Mouse (Mus musculus): ENCODE results near the gene Ppfia2.

Gene Ppfia2

GRCm38 (mm10) chr10:106914822-106915221 lies 444.7 kb downstream of the Ppfia2 start:
- DNase-seq (ENCODE audit: low spot score), result no peak

GRCm38 (mm10) chr10:106924334-106924733 lies 454.2 kb downstream of the Ppfia2 start:
- no peak for DNase-seq (ENCODE audit: low spot score)

GRCm38 (mm10) chr10:106924798-106925197 lies 454.7 kb downstream of the Ppfia2 start:
- no peak for DNase-seq (ENCODE audit: low spot score)

GRCm38 (mm10) chr10:106928576-106929332 lies 458.6 kb downstream of the Ppfia2 start:
- DNase-seq (ENCODE audit: low spot score), result no peak

GRCm38 (mm10) chr10:106932571-106933073 lies 462.5 kb downstream of the Ppfia2 start:
- DNase-seq (ENCODE audit: low spot score), result peak; percentile 28

- no peak for DNase-seq (ENCODE audit: low spot score)
These were observed 466.9 kb downstream of the Ppfia2 start for GRCm38 (mm10) chr10:106936996-106937395.

GRCm38 (mm10) chr10:106938851-106939250 lies 468.7 kb downstream of the Ppfia2 start:
- DNase-seq (ENCODE audit: low spot score), result no peak

- no peak for DNase-seq (ENCODE audit: low spot score)
These were observed 469.3 kb downstream of the Ppfia2 start for GRCm38 (mm10) chr10:106939441-106939840.

- no peak for DNase-seq (ENCODE audit: low spot score)
These were observed 471.2 kb downstream of the Ppfia2 start for GRCm38 (mm10) chr10:106941380-106941779.

- no peak for DNase-seq (ENCODE audit: low spot score)
These were observed 488.9 kb downstream of the Ppfia2 start for GRCm38 (mm10) chr10:106959026-106959425.

GRCm38 (mm10) chr10:106975193-106976141 lies 505.3 kb downstream of the Ppfia2 start:
- DNase-seq (ENCODE audit: low spot score), result no peak

Data from layer of hippocampus, adult 11-12 months (tissue).